Mouse (Mus musculus): ENCODE data around the gene Gm17660. TPM values are rescaled to one million over a fixed set of nuclear protein-coding genes. Genes with fewer than 3 reads are reported as not detected.
"Not testable (repeated sequence)": the region's sequence is repeated elsewhere in the genome, so short reads cannot be mapped to it uniquely, and the experiment has no call there.

The Gm17660 gene
- total RNA-seq, 2 experiments from 2014 or later: not detected

DNA sequence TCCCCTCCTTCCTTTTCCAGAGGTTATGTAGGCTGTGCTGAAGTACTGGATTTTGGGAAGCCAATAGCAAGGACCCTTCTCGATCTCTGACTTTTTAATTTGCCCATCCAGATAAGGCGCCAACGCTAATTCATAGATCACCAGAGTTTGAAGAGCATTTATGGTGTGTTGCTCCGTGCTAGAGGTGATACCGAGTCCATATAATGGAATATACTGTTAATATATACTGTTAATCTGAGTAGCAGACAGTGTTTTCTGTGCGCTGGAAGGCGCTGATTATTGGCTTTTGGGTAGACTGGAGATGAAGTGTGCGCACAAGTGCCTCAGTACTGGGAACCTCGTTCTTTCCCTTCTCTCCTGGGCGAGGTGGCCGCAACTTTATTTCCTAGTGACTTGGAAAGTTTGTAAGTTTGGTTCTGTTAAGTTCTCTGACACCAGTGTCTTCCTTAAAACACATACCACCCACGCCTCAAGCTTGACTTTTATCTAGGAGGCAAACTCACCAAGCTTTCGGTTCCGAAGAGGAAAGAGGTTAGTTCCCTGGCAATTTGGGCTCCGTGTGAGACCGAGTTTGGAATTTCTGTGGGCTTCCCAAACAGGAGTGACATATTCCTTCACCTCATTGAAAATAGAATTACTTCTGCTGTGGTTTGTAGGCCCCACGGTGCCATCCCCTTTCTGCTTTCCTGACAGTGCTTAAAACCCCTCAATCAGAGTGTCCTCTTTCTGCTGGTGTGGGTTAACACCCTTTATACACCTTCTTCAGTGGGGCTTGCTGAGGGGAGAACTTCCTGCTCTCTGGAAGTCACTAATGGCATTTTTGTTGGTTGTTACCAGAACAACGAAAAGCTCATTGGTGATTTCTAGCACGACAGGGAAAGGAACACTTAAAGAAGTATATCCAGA is 30.0 kb downstream of the Gm17660 start:
- intact Hi-C loops (cut with DNase I): loop anchor here (5.0 kb wide), 1 partner anchor 135 kb away; the partner anchor contains the start of gene Klhl8
- DNase-seq (ENCODE audit: low spot score in 2 of 2): peak in 1 of 2 experiments; percentile 38

GRCm38 (mm10) chr5:104046256-104047199 is 30.9 kb downstream of the Gm17660 start, which contains the start of gene Nudt9:
Nudt9 (plus strand) TSS chr5:104046306.
- peak; percentile 99 for DNase-seq (ENCODE audit: low spot score in 2 of 2)
- intact Hi-C loops (cut with DNase I): loop anchor here (5.0 kb wide), 1 partner anchor 134 kb away; the partner anchor contains the start of gene Klhl8

GRCm38 (mm10) chr5:104043704-104044103 is 33.7 kb downstream of the Gm17660 start:
- DNase-seq (ENCODE audit: low spot score in 2 of 2): no peak
- intact Hi-C loops (cut with DNase I): no loop called here

GRCm38 (mm10) chr5:104042906-104043305 is 34.5 kb downstream of the Gm17660 start:
- intact Hi-C loops (cut with DNase I): no loop called here
- DNase-seq (ENCODE audit: low spot score in 2 of 2): no peak

DNA sequence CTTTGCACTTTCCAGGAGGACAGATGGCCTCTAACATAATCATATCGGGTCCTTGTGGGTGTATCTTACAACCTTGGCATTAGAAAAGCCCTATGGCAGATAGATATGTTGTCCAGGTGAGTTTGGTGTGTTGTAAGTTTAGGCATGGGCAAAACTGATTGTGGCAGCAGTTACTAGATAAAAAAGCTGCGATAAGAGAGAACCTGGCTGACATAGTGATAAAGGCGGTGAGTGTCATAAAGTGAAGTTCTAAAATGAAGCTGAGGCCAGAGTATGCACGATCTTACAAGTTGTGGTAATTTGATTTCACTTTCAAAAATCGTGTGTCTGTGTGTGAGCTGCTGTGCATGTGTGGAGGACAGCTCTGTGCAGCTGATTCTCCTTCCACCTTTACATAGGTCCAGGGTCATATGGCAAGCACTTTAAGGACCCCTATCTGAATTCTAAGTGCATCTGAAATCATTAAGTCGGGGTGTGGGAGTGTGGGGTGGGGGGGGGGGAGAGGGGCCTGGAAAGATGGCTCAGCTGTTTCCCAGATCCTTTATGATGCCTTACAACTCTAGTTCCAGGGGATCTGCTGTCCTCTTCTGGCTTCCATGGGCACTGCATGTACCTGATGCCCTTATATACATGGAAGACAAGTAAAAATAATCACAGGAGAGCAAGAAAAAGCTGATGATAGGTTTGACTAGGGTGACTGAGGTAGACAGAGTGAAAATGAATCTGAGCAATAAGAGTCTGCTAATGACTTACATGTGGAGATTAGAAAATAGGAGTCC is 38.1 kb downstream of the Gm17660 start:
- DNase-seq (ENCODE audit: low spot score in 2 of 2): peak; percentile 49 to 69
- intact Hi-C loops (cut with DNase I): loop anchor here (1.0 kb wide), 1 partner anchor 40 kb away; no protein-coding TSS in a partner anchor

- intact Hi-C loops (cut with DNase I): no loop called here
- DNase-seq (ENCODE audit: low spot score in 2 of 2): no peak
These were observed 40.7 kb downstream of the Gm17660 start for GRCm38 (mm10) chr5:104036686-104037085.

DNA sequence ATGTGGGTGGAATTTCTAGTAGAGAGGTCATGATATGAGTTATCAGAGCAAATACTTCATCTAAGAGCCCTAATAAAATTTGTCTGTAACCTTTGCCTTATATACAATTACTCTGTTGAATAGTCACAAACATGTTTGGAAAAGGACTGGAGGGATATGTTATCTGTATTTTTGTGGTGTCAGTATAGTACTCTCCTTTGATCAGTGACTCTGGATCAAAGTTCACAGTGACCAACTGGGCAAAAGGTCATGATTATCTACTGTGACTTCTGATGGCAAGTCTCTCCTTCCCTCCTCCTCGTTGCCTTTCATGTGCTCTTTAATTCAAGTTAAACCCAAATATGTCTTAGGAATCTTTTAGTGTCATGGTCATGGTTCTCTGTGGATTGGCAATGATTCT is 41.6 kb downstream of the Gm17660 start:
- no peak for DNase-seq (ENCODE audit: low spot score in 2 of 2)
- intact Hi-C loops (cut with DNase I): no loop called here

DNA sequence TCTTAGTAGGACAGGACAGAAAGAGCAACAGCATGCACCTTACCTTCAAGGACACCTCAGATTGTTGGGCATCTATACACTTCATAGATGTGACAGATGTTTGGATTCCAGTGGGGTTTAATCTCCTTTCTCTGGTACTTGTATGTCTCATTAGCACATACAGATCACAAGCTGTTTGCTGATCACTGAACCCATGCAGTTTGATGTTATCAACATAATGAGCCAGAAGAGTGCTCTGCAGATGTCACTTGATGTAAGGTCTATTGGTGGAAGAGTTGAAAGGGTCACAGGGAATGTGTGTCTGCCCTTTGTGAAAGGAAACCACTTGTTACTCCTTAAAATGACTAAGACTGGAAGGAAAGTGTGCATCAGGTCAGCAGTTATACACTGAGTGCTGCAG is 42.3 kb downstream of the Gm17660 start:
- DNase-seq (ENCODE audit: low spot score in 2 of 2): no peak
- intact Hi-C loops (cut with DNase I): no loop called here

GRCm38 (mm10) chr5:104032434-104033097 is 44.8 kb downstream of the Gm17660 start:
- intact Hi-C loops (cut with DNase I): no loop called here
- no peak for DNase-seq (ENCODE audit: low spot score in 2 of 2)

DNA sequence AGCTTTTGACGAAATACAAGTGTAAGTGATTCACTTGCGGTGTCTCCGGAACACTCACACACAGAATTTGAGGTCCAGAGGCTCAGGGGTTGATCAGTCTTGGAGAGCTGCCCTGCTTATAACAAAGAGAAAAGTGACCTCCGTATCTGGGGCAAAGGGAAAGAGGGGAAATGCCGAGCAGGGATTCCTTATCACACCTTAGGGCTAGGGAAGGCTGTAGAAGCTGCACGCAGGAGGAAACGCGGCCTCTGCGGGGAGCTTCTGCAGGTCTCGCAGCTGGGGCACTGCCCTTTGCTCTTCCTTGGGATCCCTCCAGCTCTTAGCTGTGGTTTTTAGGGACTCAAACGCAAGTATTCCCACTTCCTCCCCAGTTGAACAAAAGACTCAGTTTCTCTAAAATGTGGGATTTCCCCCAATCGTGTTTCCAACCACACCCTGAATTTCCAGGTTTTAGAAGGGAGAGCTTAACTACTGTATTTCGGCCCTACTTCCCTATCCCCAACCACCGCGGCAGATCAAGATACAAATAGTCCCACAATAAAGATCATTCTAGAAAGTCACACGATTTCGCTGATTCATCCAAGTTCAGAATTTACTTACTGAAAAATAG is 52.1 kb downstream of the Gm17660 start:
- no peak for DNase-seq (ENCODE audit: low spot score in 2 of 2)

GRCm38 (mm10) chr5:104024762-104025161 is 52.6 kb downstream of the Gm17660 start:
- intact Hi-C loops (cut with DNase I): no loop called here

More for the DNA sequence above, 52.1 kb downstream of the Gm17660 start:
- intact Hi-C loops (cut with DNase I): no loop called here

GRCm38 (mm10) chr5:104024193-104024592 is 53.2 kb downstream of the Gm17660 start:
- intact Hi-C loops (cut with DNase I); DNase-seq (ENCODE audit: low spot score in 2 of 2): not testable (repeated sequence)

More at GRCm38 (mm10) chr5:104024762-104025161, 52.6 kb downstream of the Gm17660 start:
- no peak for DNase-seq (ENCODE audit: low spot score in 2 of 2)

DNA sequence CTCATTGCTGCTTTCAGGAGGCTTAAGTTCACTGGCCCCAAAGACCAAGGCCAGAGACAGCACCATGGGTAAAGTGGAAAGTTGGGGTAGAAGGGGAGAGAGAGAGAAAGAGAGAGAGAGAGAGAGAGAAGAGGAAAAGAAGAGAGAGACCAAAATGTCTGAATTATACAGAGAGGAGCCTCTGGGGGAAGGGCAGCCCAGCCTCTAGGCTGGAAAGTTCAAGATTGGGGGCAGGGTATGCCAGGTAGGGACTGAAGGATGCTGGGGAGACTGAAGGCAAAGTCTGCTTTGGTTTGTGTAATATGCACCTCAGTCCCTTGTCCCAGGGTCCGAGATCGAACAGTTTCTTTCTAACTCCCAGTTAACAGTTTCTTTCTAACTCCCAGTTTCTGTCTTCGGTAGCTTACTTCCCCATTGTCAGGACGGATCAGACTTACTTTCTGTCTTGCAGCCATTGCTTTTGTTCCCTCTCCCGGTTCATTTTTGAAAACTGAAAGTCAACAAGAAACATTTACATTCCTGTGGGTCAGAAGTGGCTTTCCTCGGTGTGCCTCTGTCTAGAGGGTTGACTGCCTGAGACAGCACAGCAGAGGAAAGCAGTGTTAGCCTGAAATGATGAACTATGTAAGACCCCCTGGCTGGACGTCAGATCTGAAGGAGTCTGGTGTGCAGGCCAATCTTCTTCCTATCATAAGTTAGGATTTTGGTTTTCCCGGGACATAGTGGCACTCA is 54.0 kb downstream of the Gm17660 start:
- no peak for DNase-seq (ENCODE audit: low spot score in 2 of 2)
- intact Hi-C loops (cut with DNase I): no loop called here

DNA sequence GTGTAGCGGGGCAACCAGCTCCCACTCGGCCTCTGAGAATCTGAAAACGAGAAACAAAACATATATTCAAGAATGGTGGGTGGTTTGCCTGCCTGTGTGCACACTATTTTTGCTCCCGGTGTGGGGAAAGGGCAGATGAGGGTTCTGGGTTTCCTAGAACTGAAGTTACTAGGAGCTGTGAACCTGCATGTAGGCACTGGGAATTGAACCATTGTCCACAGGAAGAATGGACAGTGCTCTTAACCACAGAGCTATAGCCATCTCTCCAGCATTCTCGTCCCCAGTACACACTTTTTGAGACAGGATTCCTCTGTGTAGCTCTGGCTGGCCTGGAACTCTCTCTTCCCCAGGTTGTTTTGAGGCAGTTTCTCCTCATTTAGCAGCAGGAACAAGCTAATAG is 54.9 kb downstream of the Gm17660 start:
- intact Hi-C loops (cut with DNase I): no loop called here
- no peak for DNase-seq (ENCODE audit: low spot score in 2 of 2)

GRCm38 (mm10) chr5:104021597-104022378 is 55.6 kb downstream of the Gm17660 start, which contains the start of gene Hsd17b11:
Hsd17b11 (minus strand) TSS chr5:104021919.
- intact Hi-C loops (cut with DNase I): no loop called here

More at GRCm38 (mm10) chr5:104021597-104022378, 55.6 kb downstream of the Gm17660 start, which contains the start of gene Hsd17b11:
- peak; percentile 64 to 80 for DNase-seq (ENCODE audit: low spot score in 2 of 2)
